Mouse (Mus musculus) gastrocnemius, adult 2 months (tissue): ENCODE measurements around the gene Stat1. TPM values are rescaled to one million over a fixed set of nuclear protein-coding genes. Genes with fewer than 3 reads are reported as not detected.

Source experiments
- DNase-seq: peaks from one replicate; pipeline ENCODE4 v3.0.0; 2022
- H3K27ac ChIP-seq: fragments of 200-600 bp; 2 replicates; pipeline ENCODE4 v1.8.1; 2022; ENCODE audit warnings: mild to moderate bottlenecking
- H3K4me3 ChIP-seq: fragments of 200-600 bp; 2 replicates; pipeline ENCODE4 v1.8.1; 2022; ENCODE audit warnings: mild to moderate bottlenecking, moderate library complexity
- CTCF ChIP-seq: fragments of 200-600 bp; IDR thresholded peaks from 2 replicates; pipeline ENCODE4 v1.8.1; 2022; ENCODE audit warnings: antibody characterized with exemption, mild to moderate bottlenecking, moderate library complexity
- intact Hi-C: fragments of 180-260 bp; cut with DNase I; formaldehyde crosslinking; loops from one replicate; pipeline ENCODE4 v1.15.1; 2025
- total RNA-seq, 2 experiments: library from RNA; stranded (reverse); gene quantifications; 2 replicates each; pipeline ENCODE4 v1.2.3; 2021

The Stat1 gene
- total RNA-seq, 2 experiments from 2014 or later = 9.2 to 16.4 TPM

DNA sequence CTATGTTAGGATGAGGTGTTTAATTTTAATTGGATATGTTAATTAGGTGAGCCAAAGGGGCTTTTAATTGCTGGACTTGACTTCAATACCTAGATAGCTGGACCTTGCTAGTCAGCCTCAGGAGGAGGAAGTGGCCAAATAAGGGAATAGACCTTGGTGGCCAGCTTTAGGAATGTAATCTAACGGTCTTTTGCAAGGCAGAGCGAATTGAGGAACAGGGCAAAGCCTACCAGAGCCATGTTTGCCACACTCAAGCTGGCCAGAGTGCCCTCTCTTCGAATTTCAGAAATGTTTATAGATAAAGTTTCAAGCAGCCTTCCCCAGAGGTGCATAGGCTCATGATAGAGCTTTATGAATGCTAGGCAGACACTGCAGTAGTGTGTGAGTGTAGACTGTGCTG lies 22.2 kb downstream of the Stat1 start:
- intact Hi-C loops = no loop called here
- no peak for TF ChIP-seq CTCF
- Histone ChIP-seq H3K27ac (no peak overlapping the region), H3K4me3 (no peak overlapping the region)
- DNase-seq = no peak

DNA sequence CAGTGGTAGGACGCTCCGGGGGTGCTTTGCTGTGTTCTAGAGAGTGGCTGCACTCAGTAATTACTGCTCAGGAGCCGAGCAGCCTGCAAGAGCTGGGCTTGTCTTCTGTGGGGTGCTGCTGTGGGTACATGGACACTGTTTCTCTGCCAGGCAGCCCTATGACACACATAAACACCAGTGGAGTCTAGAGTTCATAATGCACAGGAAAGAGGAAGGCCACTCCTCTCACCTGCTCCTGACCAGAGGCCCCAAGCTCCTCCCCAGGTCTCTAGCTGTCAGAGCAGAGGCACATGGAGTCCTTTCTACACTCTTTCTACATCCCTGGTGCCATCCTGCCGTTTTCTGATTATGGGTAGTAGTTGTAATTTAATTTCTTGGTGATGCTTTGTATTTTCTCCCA lies 22.9 kb downstream of the Stat1 start:
- intact Hi-C loops = no loop called here
- no peak for DNase-seq
- TF ChIP-seq CTCF = no peak
- Histone ChIP-seq H3K4me3 (no peak overlapping the region), H3K27ac (no peak overlapping the region)

DNA sequence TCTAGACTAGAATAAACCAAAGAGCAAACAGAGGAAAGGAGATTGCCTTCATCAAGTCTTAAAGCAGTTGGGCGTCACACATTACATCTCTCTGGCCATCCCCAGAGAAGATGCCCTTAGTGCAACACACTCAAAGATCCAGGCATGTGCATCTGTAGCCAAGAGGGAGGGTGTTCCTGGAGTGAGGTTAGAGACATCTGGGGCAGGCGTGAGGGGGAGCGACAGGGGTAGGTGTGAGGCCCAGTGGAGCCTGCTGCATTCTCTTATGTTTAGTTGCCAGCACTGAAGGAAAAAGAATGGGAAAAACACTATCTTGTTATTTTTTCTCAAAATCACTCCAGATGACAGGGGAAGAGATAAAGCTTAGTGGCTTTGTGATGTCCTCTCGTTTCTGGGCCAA lies 24.0 kb downstream of the Stat1 start:
- no peak overlapping the region for H3K27ac ChIP-seq
- H3K4me3 ChIP-seq = no peak overlapping the region
- TF ChIP-seq CTCF = no peak
- intact Hi-C loops = no loop called here
- DNase-seq = no peak

DNA sequence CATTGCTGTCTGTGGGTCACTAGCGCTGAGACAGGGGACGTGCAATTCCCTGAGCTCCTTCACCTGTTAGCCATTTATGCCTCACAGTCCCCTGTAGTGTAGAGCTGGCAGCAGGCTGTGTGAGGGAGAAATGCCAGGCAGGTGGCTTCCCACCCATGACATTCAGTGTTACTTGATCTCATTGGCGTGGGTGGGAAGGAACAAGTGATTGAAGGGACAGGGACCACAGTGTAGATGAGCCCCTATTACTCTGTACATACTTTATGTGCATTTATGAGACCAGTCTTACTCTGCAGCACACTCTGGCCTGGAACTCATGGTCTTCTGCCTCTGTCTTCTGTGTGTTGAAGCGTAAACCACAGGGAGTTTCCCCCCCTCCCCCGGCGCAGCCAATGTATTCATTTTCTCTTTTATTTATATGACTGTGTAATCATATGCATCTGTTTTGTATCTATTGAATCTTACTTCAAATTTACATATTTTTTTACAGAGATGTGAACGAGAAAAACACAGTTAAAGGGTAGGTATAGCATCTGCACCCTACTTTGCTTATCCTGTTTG lies 24.4 kb downstream of the Stat1 start:
- DNase-seq = no peak
- intact Hi-C loops = no loop called here
- TF ChIP-seq CTCF = no peak
- H3K4me3 ChIP-seq = no peak overlapping the region
- H3K27ac ChIP-seq = no peak overlapping the region

DNA sequence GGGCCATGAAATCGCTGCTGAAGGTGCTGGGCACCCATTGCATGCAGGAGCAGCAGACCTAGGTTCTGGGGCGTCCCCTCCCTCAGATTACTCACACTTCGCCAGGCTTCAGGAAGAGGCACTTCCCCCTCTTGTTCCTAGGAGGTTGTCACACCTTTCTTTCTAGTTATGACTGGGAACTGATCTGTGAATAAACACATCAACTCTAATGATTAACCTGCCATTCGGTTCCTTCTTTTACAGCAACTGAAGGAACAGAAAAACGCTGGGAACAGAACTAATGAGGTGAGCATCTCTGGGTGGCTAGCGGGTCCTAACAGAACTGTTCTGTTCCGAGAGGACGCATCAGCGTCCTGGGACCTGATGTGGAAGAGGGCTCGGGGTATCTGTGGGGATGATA lies 25.7 kb downstream of the Stat1 start:
- no peak for DNase-seq
- TF ChIP-seq CTCF = no peak
- intact Hi-C loops = no loop called here

DNA sequence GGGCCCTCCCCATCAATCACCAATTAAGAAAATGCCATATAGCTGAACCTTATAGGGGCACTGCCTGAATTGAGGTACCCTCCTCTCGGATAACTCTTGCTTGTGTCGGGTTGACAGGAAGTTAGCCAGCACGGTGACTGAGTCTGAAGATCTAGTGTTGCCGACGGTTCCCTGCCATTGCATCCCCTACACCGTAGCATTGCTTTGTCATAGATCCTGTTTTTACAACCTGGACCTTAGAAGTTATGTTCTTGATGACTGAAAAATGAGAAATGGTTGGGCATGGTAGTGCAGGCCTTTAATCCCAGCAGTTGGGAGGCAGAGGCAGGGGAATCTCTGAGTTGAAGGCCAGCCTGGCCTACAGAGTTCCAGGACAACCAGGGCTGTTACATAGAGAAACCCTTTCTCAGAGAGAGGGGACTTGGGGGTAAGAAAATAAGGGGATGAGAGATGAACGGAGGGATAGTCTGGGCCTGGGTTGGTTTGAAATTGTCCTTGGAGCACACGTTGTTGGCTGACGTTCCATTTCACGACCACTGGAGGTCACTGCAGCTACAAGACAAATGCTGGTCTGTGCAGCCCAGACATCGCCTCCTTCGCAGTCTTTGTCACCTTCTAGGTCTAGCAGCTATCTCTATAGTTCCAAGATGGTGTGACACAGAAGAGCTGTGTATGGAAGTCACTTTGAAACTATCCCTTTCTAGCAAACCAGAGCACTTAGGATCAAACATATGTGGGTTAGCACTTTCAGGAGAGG lies 27.2 kb downstream of the Stat1 start:
- no peak overlapping the region for H3K4me3 ChIP-seq
- intact Hi-C loops = loop anchor here (1.0 kb wide), 2 partner anchors 121 to 156 kb away; no protein-coding TSS in a partner anchor
- H3K27ac ChIP-seq = no peak overlapping the region
- TF ChIP-seq CTCF = peak; percentile 82
- DNase-seq = peak; percentile 69

More for the DNA sequence above, 25.7 kb downstream of the Stat1 start:
- no peak overlapping the region for H3K27ac ChIP-seq
- no peak overlapping the region for H3K4me3 ChIP-seq

DNA sequence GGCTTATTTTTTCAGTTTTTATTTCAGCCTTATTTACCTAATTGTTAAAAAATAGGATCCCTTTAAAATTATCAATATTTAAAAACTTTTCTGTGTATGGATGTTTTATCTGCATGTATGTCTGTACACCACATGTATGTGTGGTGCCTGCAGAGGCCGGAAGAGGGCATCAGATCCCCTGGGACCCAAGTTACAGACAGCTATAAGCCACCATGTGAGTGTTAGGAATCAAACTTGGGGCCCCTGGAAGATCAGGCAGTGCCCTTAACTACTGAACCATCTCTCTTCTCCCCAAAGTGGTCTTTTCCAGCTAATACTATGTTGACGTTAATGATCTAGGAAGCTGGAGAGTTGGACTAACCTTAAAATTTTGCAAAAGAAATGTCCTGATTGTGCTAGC lies 28.2 kb downstream of the Stat1 start:
- TF ChIP-seq CTCF = peak; percentile 15; the same call in 1 of the 2 replicates
- no peak overlapping the region for H3K4me3 ChIP-seq
- no peak overlapping the region for H3K27ac ChIP-seq
- DNase-seq = no peak
- intact Hi-C loops = no loop called here

DNA sequence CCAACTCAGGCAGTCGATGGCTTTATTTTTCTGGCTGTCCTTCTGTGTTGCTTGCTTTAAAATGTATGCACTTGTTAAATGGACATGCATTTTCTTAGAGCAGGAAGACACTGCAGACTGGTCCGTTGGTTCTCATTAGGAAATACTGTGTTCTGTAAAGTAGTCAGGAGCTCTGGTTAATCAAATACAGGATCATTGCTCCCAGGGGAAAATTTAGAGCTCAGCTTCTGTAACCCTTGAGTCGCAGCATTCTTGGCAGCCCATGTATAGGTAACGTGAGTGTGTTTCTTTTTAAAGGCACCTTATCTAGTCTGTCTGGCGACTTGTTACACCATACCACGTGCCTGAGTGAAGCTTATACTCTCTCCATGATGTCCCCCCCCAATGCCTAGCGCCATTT lies 28.9 kb downstream of the Stat1 start:
- no peak for DNase-seq
- Histone ChIP-seq H3K27ac (no peak overlapping the region; the same call in 1 of the 2 replicates), H3K4me3 (no peak overlapping the region)
- intact Hi-C loops = loop anchor here (2.0 kb wide), 1 partner anchor 33 kb away; no protein-coding TSS in a partner anchor
- TF ChIP-seq CTCF = no peak

DNA sequence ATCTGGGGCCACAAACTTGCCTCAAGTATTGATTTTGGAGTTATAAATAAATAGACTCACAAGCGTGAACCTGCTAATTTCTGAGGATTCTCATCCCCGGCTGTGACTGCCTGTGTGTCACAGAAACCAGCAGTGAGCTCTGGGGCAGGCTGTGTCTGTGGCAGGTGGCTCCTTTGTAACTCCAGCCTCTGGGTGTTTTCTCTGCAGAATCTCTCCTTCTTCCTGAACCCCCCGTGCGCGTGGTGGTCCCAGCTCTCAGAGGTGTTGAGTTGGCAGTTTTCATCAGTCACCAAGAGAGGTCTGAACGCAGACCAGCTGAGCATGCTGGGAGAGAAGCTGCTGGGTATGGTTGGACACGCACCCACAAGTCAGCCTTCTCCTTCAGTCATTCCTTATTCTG lies 29.5 kb downstream of the Stat1 start:
- TF ChIP-seq CTCF = no peak
- DNase-seq = no peak
- intact Hi-C loops = loop anchor here (2.0 kb wide), 1 partner anchor 32 kb away; no protein-coding TSS in a partner anchor
- H3K27ac ChIP-seq = no peak overlapping the region
- no peak overlapping the region for H3K4me3 ChIP-seq

DNA sequence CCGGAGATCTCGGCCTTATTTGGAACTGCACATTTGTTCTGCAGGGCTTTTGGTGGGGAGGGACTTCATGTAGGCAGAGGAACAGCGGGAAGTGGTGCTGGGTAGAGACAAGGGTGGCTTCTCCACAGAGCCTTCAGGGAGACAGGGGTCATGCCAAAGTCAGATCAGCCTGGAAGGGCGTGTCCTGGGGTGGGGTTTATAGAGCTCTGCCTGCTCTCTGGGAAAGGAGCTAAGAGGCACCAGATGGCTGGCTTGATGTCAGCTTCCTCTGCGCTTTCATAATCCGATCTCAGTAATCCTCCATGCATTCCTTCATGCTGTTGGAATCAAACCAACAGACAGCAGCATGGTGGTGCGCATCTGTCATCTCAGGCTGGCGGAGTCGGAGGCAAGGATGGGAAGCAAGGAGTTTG lies 30.7 kb downstream of the Stat1 start:
- Histone ChIP-seq H3K27ac (peak overlapping the region; percentile 68), H3K4me3 (no peak overlapping the region)
- peak; percentile 76 for DNase-seq
- no peak for TF ChIP-seq CTCF
- intact Hi-C loops = loop anchor here (2.0 kb wide), 1 partner anchor 31 kb away; no protein-coding TSS in a partner anchor

DNA sequence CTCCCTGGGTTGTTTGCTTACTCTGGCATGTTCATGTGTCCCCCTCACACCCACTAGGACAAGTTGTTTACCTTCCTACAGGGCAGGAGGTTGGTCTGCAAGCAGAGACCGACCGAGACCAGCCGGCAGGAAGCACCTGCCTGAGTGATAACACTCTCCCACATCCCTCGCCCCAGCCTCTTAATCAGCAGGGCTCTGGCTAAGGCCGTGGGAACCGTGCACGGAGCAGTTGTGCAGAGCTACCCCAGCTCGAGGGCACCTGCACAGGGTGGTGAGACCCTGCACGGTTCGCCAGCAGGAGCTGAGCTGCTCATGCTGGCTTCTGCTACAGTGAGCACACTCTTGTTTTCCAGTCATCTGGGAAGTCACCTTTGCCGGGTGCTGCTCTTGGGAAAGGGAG lies 31.4 kb downstream of the Stat1 start:
- no peak overlapping the region for H3K4me3 ChIP-seq
- intact Hi-C loops = no loop called here
- no peak for DNase-seq
- no peak for TF ChIP-seq CTCF
- H3K27ac ChIP-seq = peak overlapping the region; percentile 68

DNA sequence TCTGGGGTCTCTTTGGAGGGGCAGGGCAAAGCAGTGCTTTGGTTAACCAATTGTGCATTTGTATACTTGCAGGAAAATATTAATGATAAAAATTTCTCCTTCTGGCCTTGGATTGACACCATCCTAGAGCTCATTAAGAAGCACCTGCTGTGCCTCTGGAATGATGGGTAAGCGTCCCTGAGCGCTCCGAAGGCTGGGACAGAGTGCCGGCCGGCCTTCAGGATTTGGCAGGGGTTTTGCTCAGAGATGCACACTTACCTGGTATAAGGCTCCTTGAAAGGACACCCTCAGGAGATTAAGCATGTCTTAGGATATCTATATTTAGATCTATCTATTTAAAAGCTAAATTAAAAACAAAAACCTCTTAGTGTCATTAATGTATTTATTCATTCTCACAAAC lies 31.9 kb downstream of the Stat1 start:
- H3K27ac ChIP-seq = peak overlapping the region; percentile 68

DNA sequence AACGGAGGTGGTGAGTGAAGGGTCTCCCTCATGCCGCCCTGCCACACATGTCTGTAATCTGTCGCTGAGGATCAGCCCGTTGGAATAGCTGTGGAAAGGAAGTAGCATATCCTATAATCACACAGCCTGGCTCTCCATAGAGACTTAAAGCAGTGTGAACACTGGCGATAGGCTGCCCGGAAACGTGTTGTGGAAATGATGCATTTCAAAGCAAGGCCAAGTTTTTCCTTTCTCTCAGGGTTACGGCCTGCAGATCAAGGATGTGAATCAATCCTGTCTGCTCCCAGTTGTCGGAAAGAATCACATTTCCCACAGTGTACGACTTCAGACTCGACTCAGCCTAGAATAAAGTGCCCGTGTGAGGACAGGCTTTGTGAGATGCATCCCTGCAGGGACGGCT lies 33.1 kb downstream of the Stat1 start:
- intact Hi-C loops = no loop called here
- H3K4me3 ChIP-seq = no peak overlapping the region
- no peak for TF ChIP-seq CTCF
- H3K27ac ChIP-seq = peak overlapping the region; percentile 54; the same call in 1 of the 2 replicates
- no peak for DNase-seq

More for the DNA sequence above, 31.9 kb downstream of the Stat1 start:
- no peak for TF ChIP-seq CTCF
- intact Hi-C loops = no loop called here
- DNase-seq = no peak
- H3K4me3 ChIP-seq = no peak overlapping the region
